Mouse (Mus musculus) cortical plate, adult 2 months (tissue): ENCODE data around the gene Olfr1112.

ENCODE experiments used
- CTCF ChIP-seq: fragments of 200-500 bp; IDR thresholded peaks from 2 replicates; pipeline ENCODE4 v1.5.1; 2011; ENCODE audit warnings: mild to moderate bottlenecking, control low read depth, low read length; ENCODE audit not compliant: insufficient read depth; ENCODE audit errors: extremely low read depth
- POLR2A ChIP-seq: fragments of 200-500 bp; IDR thresholded peaks from 2 replicates; pipeline ENCODE4 v1.6.1; 2011; ENCODE audit warnings: mild to moderate bottlenecking, low read length, control low read depth; ENCODE audit not compliant: insufficient read depth; ENCODE audit errors: extremely low read depth

DNA sequence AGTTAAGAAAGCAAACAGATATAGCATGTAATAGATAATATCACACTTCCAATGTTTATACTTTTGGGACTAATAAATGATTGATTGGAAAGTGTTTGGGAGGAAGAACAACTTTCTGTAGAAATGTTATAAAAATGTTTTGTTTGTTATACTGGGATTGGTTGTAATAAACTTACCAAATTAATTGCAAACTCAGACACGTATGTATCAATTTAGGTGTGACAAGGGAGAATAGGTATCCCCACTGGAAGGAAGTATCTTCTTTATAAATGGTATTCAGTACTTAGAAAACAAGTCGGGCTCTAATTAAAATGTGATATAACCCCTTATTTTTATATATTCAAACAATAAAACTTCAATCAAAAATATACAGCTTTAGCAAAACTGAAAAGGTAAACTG, 21.1 kb downstream of the Olfr1112 start, which contains the start of gene Olfr1113:
- TF ChIP-seq CTCF (no peak), POLR2A (no peak)
